13 mouse cellular contexts compared by ENCODE assay signal in the genomic region with DNA sequence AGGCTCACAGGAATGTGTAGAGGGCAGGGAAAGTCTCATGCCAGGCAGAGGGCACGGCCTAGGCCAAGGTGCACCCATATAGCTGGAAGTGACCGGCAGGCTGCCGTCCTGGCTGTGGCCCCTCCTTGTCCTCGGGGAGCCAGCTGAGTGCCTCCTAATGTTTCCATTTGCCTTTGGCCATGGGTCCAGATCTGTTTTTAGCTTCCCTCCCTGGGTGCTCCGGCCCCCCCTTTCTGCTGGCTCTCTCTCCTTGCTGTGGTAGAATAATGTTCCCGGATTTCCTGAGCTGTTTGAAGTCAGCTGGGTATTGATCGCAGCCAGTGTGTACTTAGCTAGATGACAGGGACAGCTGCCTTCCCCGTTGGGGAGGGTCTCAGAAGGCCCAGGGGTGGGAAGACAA. TPM values are rescaled to one million over a fixed set of nuclear protein-coding genes. Genes with fewer than 3 reads are reported as not detected.
A peak's percentile ranks its signal among the peaks of the same experiment; 100 is the strongest.
DNase-seq lines count a peak whose midpoint lies in the region; ATAC-seq lines count a peak whose summit lies in the region.
"Had no signal": no experiment of that assay in that cellular context is flagged by ENCODE, and none has a peak within 500 bp of the region (broad histone marks: within the 10 kb centered on the region; RNA-seq: fewer than 3 reads in every experiment).

No protein-coding gene starts in this region.

- 0 out of 2 replicates have a peak, but pooled peaks cover 9% of the 10 kb centered on the region for H3K36me3 ChIP-seq in kidney, embryonic 15.5 days
- H3K36me3 ChIP-seq in forebrain, embryonic 14.5 days (ENCODE audit: control insufficient read depth, insufficient read depth, low read length): no peaks in the 10 kb centered on the region
- H3K36me3 ChIP-seq: limb, embryonic 13.5 days; midbrain, embryonic 12.5 days had no signal

- H3K27ac ChIP-seq in kidney, embryonic 15.5 days: no peak overlapping the region
- no peak overlapping the region for H3K27ac ChIP-seq in forebrain, embryonic 14.5 days (ENCODE audit: low read depth, low read length)
- H3K27ac ChIP-seq: hindbrain, postnatal 0 days; limb, embryonic 13.5 days; midbrain, embryonic 12.5 days had no signal

- peaks cover 6% of the 10 kb centered on the region; the same call in 1 of the 2 replicates for H3K4me1 ChIP-seq in kidney, embryonic 15.5 days
- H3K4me1 ChIP-seq in forebrain, embryonic 14.5 days (ENCODE audit: control insufficient read depth, insufficient read depth, low read length): no peaks in the 10 kb centered on the region
- H3K4me1 ChIP-seq: limb, embryonic 13.5 days; midbrain, embryonic 12.5 days had no signal

- DNase-seq in kidney, postnatal 14 days: peak; percentile 44
- peak; percentile 58 for DNase-seq in gastrocnemius, postnatal 10 days
- peak; percentile 86 to 87 for DNase-seq in heart, adult 9 months (ENCODE audit: low spot score in 2 of 2)
- peak; percentile 73 for DNase-seq in lung, postnatal 10 days
- DNase-seq in right cerebral cortex, postnatal 36 days (ENCODE audit: low spot score in 2 of 2): no peak
- DNase-seq in forebrain, embryonic 14.5 days (ENCODE audit: low spot score): no peak
- DNase-seq: right cerebral cortex, adult 18-20 months had no signal

- H3K9ac ChIP-seq in kidney, embryonic 15.5 days: no peak overlapping the region
- H3K9ac ChIP-seq in forebrain, embryonic 14.5 days (ENCODE audit: low read length): no peak overlapping the region
- H3K9ac ChIP-seq: limb, embryonic 13.5 days; midbrain, embryonic 12.5 days had no signal

- no peak for ATAC-seq in kidney, embryonic 15.5 days (replicated peaks; ENCODE audit: low FRiP score)
- no peak for ATAC-seq in forebrain, embryonic 14.5 days
- ATAC-seq: hindbrain, postnatal 0 days had no signal

- no peaks in the 10 kb centered on the region for H3K27me3 ChIP-seq in kidney, embryonic 15.5 days
- no peaks in the 10 kb centered on the region for H3K27me3 ChIP-seq in forebrain, embryonic 14.5 days (replicated peaks; ENCODE audit: control insufficient read depth, insufficient read depth, low read length)

- 82% methylated on average over 8 of the region's 8 CpGs for WGBS in kidney, embryonic 15.5 days
- 82% methylated on average over 8 of the region's 8 CpGs for WGBS in forebrain, embryonic 14.5 days

- H3K9me3 ChIP-seq in kidney, embryonic 15.5 days (replicated peaks): no peaks in the 10 kb centered on the region
- no peaks in the 10 kb centered on the region for H3K9me3 ChIP-seq in forebrain, embryonic 14.5 days (replicated peaks; ENCODE audit: control insufficient read depth, low read length)
- H3K9me3 ChIP-seq: limb, embryonic 13.5 days; midbrain, embryonic 12.5 days had no signal

- no peak overlapping the region for H3K4me3 ChIP-seq in kidney, embryonic 15.5 days (replicated peaks)
- H3K4me3 ChIP-seq in forebrain, embryonic 14.5 days (ENCODE audit: low read depth, low read length): no peak overlapping the region
- H3K4me3 ChIP-seq: limb, embryonic 13.5 days; midbrain, embryonic 12.5 days had no signal

- H3K4me2 ChIP-seq in kidney, embryonic 15.5 days: no peak overlapping the region
- H3K4me2 ChIP-seq in forebrain, embryonic 14.5 days (ENCODE audit: low read length): no peak overlapping the region
- H3K4me2 ChIP-seq: limb, embryonic 13.5 days; midbrain, embryonic 12.5 days had no signal

RNA-seq across cellular contexts. Expression of a gene that starts 12.8 kb away (rescaled TPM):
- 244 and 257 TPM in 2 replicates for polyA plus RNA-seq in kidney, embryonic 15.5 days (2015; fragmentation: Nextera tagmentation; extraction: Ambion mirVana)
- 10 to 100 TPM; 60.3 to 68.9 TPM for total RNA-seq in gastrocnemius, postnatal 10 days (2021)
- 5.8 and 7.6 TPM in 2 replicates for polyA plus RNA-seq in forebrain, embryonic 14.5 days (2014; fragmentation: Nextera tagmentation; extraction: Ambion mirVana)

RNA-seq across cellular contexts. Expression of a gene that starts 13.0 kb away (rescaled TPM):
- 8.3 and 9.1 TPM in 2 replicates for polyA plus RNA-seq in kidney, embryonic 15.5 days (2015; fragmentation: Nextera tagmentation; extraction: Ambion mirVana)
- under 1 TPM; 0.38 to 0.59 TPM for total RNA-seq in gastrocnemius, postnatal 10 days (2021)
- not detected in 2 replicates for polyA plus RNA-seq in forebrain, embryonic 14.5 days (2014; fragmentation: Nextera tagmentation; extraction: Ambion mirVana)
- total RNA-seq: common myeloid progenitor, adult 5-6 weeks; hindbrain, postnatal 0 days; layer of hippocampus, postnatal 14 days had no signal

RNA-seq across cellular contexts. Expression of a gene that starts 33.3 kb away (rescaled TPM):
- 130 and 138 TPM in 2 replicates for polyA plus RNA-seq in kidney, embryonic 15.5 days (2015; fragmentation: Nextera tagmentation; extraction: Ambion mirVana)
- total RNA-seq in gastrocnemius, postnatal 10 days (2021): 10 to 100 TPM; 13.3 to 14.6 TPM
- 33.0 and 39.7 TPM in 2 replicates for polyA plus RNA-seq in forebrain, embryonic 14.5 days (2014; fragmentation: Nextera tagmentation; extraction: Ambion mirVana)

RNA-seq across cellular contexts. Expression of a gene that starts 38.9 kb away (rescaled TPM):
- 3.9 and 4.9 TPM in 2 replicates for polyA plus RNA-seq in kidney, embryonic 15.5 days (2015; fragmentation: Nextera tagmentation; extraction: Ambion mirVana)
- total RNA-seq in gastrocnemius, postnatal 10 days (2021): 1 to 10 TPM; 1.8 to 7.0 TPM
- 0.75 TPM in 1 of 2 replicates, not detected in the other for polyA plus RNA-seq in forebrain, embryonic 14.5 days (2014; fragmentation: Nextera tagmentation; extraction: Ambion mirVana)

Comparison
In these comparisons a context has a peak if more than half of its experiments do, and no peak if none do; other contexts are left out.
1. DNase-seq: peak in kidney, postnatal 14 days (single experiment), gastrocnemius, postnatal 10 days (single experiment), heart, adult 9 months (2 of 2) and lung, postnatal 10 days (single experiment); none in right cerebral cortex, postnatal 36 days (0 of 2) and forebrain, embryonic 14.5 days (single experiment).
2. RNA of a gene that starts 12.8 kb away (polyA plus RNA-seq): 244 to 257 TPM in kidney, embryonic 15.5 days; 5.8 to 7.6 TPM in forebrain, embryonic 14.5 days; every median in the first group is over 10 times any median in the second.